Mouse (Mus musculus): ENCODE results near the gene Armc2. TPM values are rescaled to one million over a fixed set of nuclear protein-coding genes. Genes with fewer than 3 reads are reported as not detected.

The Armc2 gene
- polyA plus RNA-seq (2011; ENCODE audit: insufficient read depth, insufficient read length, low read depth, missing spikeins): 1.2 and 3.2 TPM in 2 replicates

- no peak within 1 kb of the TSS for H3K27ac ChIP-seq (ENCODE audit: insufficient read depth, low read length)
- no peaks in the 10 kb centered on the region for H3K27me3 ChIP-seq (ENCODE audit: control insufficient read depth, insufficient read depth, low read length, poor library complexity, severe bottlenecking)
- no peaks in the 10 kb centered on the region for H3K36me3 ChIP-seq (ENCODE audit: control insufficient read depth, insufficient read depth, low read length, poor library complexity, severe bottlenecking)
- no peaks in the 10 kb centered on the region for H3K9me3 ChIP-seq (replicated peaks; ENCODE audit: control insufficient read depth, insufficient read depth, low read length, poor library complexity, severe bottlenecking)
- H3K9ac ChIP-seq (ENCODE audit: low read depth, poor library complexity, severe bottlenecking): no peak within 1 kb of the TSS
- no peaks in the 10 kb centered on the region for H3K4me1 ChIP-seq (ENCODE audit: control insufficient read depth, insufficient read depth, low read length)
- TF ChIP-seq POLR2A (IDR thresholded peaks at IDR 0.05; ENCODE audit: insufficient read depth, low read length): no peak
- no peak for TF ChIP-seq EP300 (IDR thresholded peaks at IDR 0.05; ENCODE audit: insufficient read depth, low read depth, low read length)
- no peak for TF ChIP-seq CTCF (IDR thresholded peaks at IDR 0.05; ENCODE audit: low read depth, low read length)
- H3K4me3 ChIP-seq (ENCODE audit: low read depth, low read length): peak within 1 kb of the TSS; percentile 88
Observed at GRCm38 (mm10) chr10:42018016-42018949, at the start of gene Armc2. Armc2 (minus strand) TSS chr10:42018442.

GRCm38 (mm10) chr10:42064446-42064845, 46.2 kb upstream of the Armc2 start:
- no peak overlapping the region for H3K9ac ChIP-seq (ENCODE audit: low read depth, poor library complexity, severe bottlenecking)
- H3K9me3 ChIP-seq (replicated peaks; ENCODE audit: control insufficient read depth, insufficient read depth, low read length, poor library complexity, severe bottlenecking): no peaks in the 10 kb centered on the region
- TF ChIP-seq CTCF (IDR thresholded peaks at IDR 0.05; ENCODE audit: low read depth, low read length) (no peak), POLR2A (IDR thresholded peaks at IDR 0.05; ENCODE audit: insufficient read depth, low read length) (no peak), EP300 (IDR thresholded peaks at IDR 0.05; ENCODE audit: insufficient read depth, low read depth, low read length) (no peak)
- H3K4me1 ChIP-seq (ENCODE audit: control insufficient read depth, insufficient read depth, low read length): peaks cover 3% of the 10 kb centered on the region
- H3K27ac ChIP-seq (ENCODE audit: insufficient read depth, low read length): no peak overlapping the region
- no peak overlapping the region for H3K4me3 ChIP-seq (ENCODE audit: low read depth, low read length)
- H3K27me3 ChIP-seq (ENCODE audit: control insufficient read depth, insufficient read depth, low read length, poor library complexity, severe bottlenecking): no peaks in the 10 kb centered on the region
- H3K36me3 ChIP-seq (ENCODE audit: control insufficient read depth, insufficient read depth, low read length, poor library complexity, severe bottlenecking): no peaks in the 10 kb centered on the region

- no peaks in the 10 kb centered on the region for H3K9me3 ChIP-seq (replicated peaks; ENCODE audit: control insufficient read depth, insufficient read depth, low read length, poor library complexity, severe bottlenecking)
Observed at GRCm38 (mm10) chr10:42059522-42059921, 41.3 kb upstream of the Armc2 start.

GRCm38 (mm10) chr10:42057746-42058145, 39.5 kb upstream of the Armc2 start:
- TF ChIP-seq CTCF (IDR thresholded peaks at IDR 0.05; ENCODE audit: low read depth, low read length): no peak
- TF ChIP-seq EP300 (IDR thresholded peaks at IDR 0.05; ENCODE audit: insufficient read depth, low read depth, low read length): no peak
- no peak for TF ChIP-seq POLR2A (IDR thresholded peaks at IDR 0.05; ENCODE audit: insufficient read depth, low read length)
- no peak overlapping the region for H3K9ac ChIP-seq (ENCODE audit: low read depth, poor library complexity, severe bottlenecking)
- no peak overlapping the region for H3K27ac ChIP-seq (ENCODE audit: insufficient read depth, low read length)
- no peaks in the 10 kb centered on the region for H3K27me3 ChIP-seq (ENCODE audit: control insufficient read depth, insufficient read depth, low read length, poor library complexity, severe bottlenecking)
- no peaks in the 10 kb centered on the region for H3K9me3 ChIP-seq (replicated peaks; ENCODE audit: control insufficient read depth, insufficient read depth, low read length, poor library complexity, severe bottlenecking)
- H3K36me3 ChIP-seq (ENCODE audit: control insufficient read depth, insufficient read depth, low read length, poor library complexity, severe bottlenecking): no peaks in the 10 kb centered on the region
- H3K4me3 ChIP-seq (ENCODE audit: low read depth, low read length): no peak overlapping the region
- no peaks in the 10 kb centered on the region for H3K4me1 ChIP-seq (ENCODE audit: control insufficient read depth, insufficient read depth, low read length)

More at GRCm38 (mm10) chr10:42059522-42059921, 41.3 kb upstream of the Armc2 start:
- Histone ChIP-seq H3K27me3 (ENCODE audit: control insufficient read depth, insufficient read depth, low read length, poor library complexity, severe bottlenecking) (no peaks in the 10 kb centered on the region), H3K4me1 (ENCODE audit: control insufficient read depth, insufficient read depth, low read length) (no peaks in the 10 kb centered on the region), H3K27ac (ENCODE audit: insufficient read depth, low read length) (no peak overlapping the region), H3K4me3 (ENCODE audit: low read depth, low read length) (no peak overlapping the region), H3K9ac (ENCODE audit: low read depth, poor library complexity, severe bottlenecking) (no peak overlapping the region), H3K36me3 (ENCODE audit: control insufficient read depth, insufficient read depth, low read length, poor library complexity, severe bottlenecking) (no peaks in the 10 kb centered on the region)
- TF ChIP-seq EP300 (IDR thresholded peaks at IDR 0.05; ENCODE audit: insufficient read depth, low read depth, low read length) (no peak), CTCF (IDR thresholded peaks at IDR 0.05; ENCODE audit: low read depth, low read length) (no peak), POLR2A (IDR thresholded peaks at IDR 0.05; ENCODE audit: insufficient read depth, low read length) (no peak)

GRCm38 (mm10) chr10:42057231-42057601, 39.0 kb upstream of the Armc2 start:
- H3K27ac ChIP-seq (ENCODE audit: insufficient read depth, low read length): no peak overlapping the region
- TF ChIP-seq CTCF (IDR thresholded peaks at IDR 0.05; ENCODE audit: low read depth, low read length) (no peak), EP300 (IDR thresholded peaks at IDR 0.05; ENCODE audit: insufficient read depth, low read depth, low read length) (no peak), POLR2A (IDR thresholded peaks at IDR 0.05; ENCODE audit: insufficient read depth, low read length) (no peak)
- no peaks in the 10 kb centered on the region for H3K27me3 ChIP-seq (ENCODE audit: control insufficient read depth, insufficient read depth, low read length, poor library complexity, severe bottlenecking)
- H3K36me3 ChIP-seq (ENCODE audit: control insufficient read depth, insufficient read depth, low read length, poor library complexity, severe bottlenecking): no peaks in the 10 kb centered on the region
- H3K4me3 ChIP-seq (ENCODE audit: low read depth, low read length): peak overlapping the region; percentile 22; the same call in 1 of the 2 replicates
- no peaks in the 10 kb centered on the region for H3K9me3 ChIP-seq (replicated peaks; ENCODE audit: control insufficient read depth, insufficient read depth, low read length, poor library complexity, severe bottlenecking)
- no peaks in the 10 kb centered on the region for H3K4me1 ChIP-seq (ENCODE audit: control insufficient read depth, insufficient read depth, low read length)
- H3K9ac ChIP-seq (ENCODE audit: low read depth, poor library complexity, severe bottlenecking): no peak overlapping the region
